Mouse (Mus musculus) spleen, postnatal 10 days (tissue): Measurements from ENCODE around the gene Pih1d2.
"Not testable (repeated sequence)": the region's sequence is repeated elsewhere in the genome, so short reads cannot be mapped to it uniquely, and the experiment has no call there.

Experiments used
- DNase-seq, 2 experiments: peaks; one replicate each; pipeline ENCODE4 v3.0.0; 2021 to 2022; ENCODE audit warnings: low spot score in 2 of 2

Pih1d2 gene

GRCm38 (mm10) chr9:50617794-50618330 is 741 bp downstream of the Pih1d2 start:
- DNase-seq = no peak

- not testable (repeated sequence) for DNase-seq
These were observed 13.8 kb downstream of the Pih1d2 start for GRCm38 (mm10) chr9:50630903-50631302.

- DNase-seq = no peak
These were observed 15.0 kb downstream of the Pih1d2 start for GRCm38 (mm10) chr9:50632016-50632688.

GRCm38 (mm10) chr9:50633059-50633458 is 15.9 kb downstream of the Pih1d2 start:
- DNase-seq = peak in 1 of 2 experiments; percentile 32

- DNase-seq = no peak
These were observed 17.1 kb downstream of the Pih1d2 start for GRCm38 (mm10) chr9:50634270-50634669.

GRCm38 (mm10) chr9:50646826-50647370 is 29.8 kb downstream of the Pih1d2 start:
- no peak for DNase-seq

GRCm38 (mm10) chr9:50650503-50650902 is 33.4 kb downstream of the Pih1d2 start:
- DNase-seq = peak in 1 of 2 experiments; percentile 25

GRCm38 (mm10) chr9:50658391-50658790 is 41.3 kb downstream of the Pih1d2 start:
- DNase-seq = peak in 1 of 2 experiments; percentile 8

- DNase-seq = no peak
These were observed 41.8 kb downstream of the Pih1d2 start for GRCm38 (mm10) chr9:50658941-50659388.

- peak; percentile 81 to 87 for DNase-seq
These were observed 42.5 kb downstream of the Pih1d2 start, which contains the start of gene Dlat for GRCm38 (mm10) chr9:50659392-50660217. Gene Dlat, minus strand, starts transcription at chr9:50659780.

- peak in 1 of 2 experiments; percentile 35 for DNase-seq
These were observed 43.3 kb downstream of the Pih1d2 start for GRCm38 (mm10) chr9:50660431-50660830.

- DNase-seq = no peak
These were observed 47.7 kb downstream of the Pih1d2 start for GRCm38 (mm10) chr9:50664826-50665225.

GRCm38 (mm10) chr9:50666442-50666841 is 49.3 kb downstream of the Pih1d2 start:
- no peak for DNase-seq

GRCm38 (mm10) chr9:50667579-50668498 is 50.7 kb downstream of the Pih1d2 start:
- no peak for DNase-seq

GRCm38 (mm10) chr9:50670690-50671089 is 53.6 kb downstream of the Pih1d2 start:
- DNase-seq = peak; percentile 35 to 80
